ENCODE assay signal across 8 mouse cellular contexts in genomic region chr16:92336280-92336679, GRCm38 (mm10). TPM values are rescaled to one million over a fixed set of nuclear protein-coding genes. Genes with fewer than 3 reads are reported as not detected.
A peak's percentile ranks its signal among the peaks of the same experiment; 100 is the strongest.
DNase-seq lines count a peak whose midpoint lies in the region; ATAC-seq and TF ChIP-seq lines count a peak whose summit lies in the region.

No protein-coding gene starts in this region.

- H3K9me3 ChIP-seq in hindbrain, embryonic 10.5 days = no peaks in the 10 kb centered on the region
- no peaks in the 10 kb centered on the region for H3K9me3 ChIP-seq in hindbrain, embryonic 13.5 days
- H3K9me3 ChIP-seq in intestine, embryonic 16.5 days (ENCODE audit: control insufficient read depth, low read length) = no peaks in the 10 kb centered on the region
- no peaks in the 10 kb centered on the region for H3K9me3 ChIP-seq in limb, embryonic 10.5 days (replicated peaks)
- H3K9me3 ChIP-seq in midbrain, postnatal 0 days (ENCODE audit: low read length) = no peaks in the 10 kb centered on the region

- H3K36me3 ChIP-seq in hindbrain, embryonic 10.5 days = no peaks in the 10 kb centered on the region
- H3K36me3 ChIP-seq in hindbrain, embryonic 13.5 days = no peaks in the 10 kb centered on the region
- no peaks in the 10 kb centered on the region for H3K36me3 ChIP-seq in intestine, embryonic 16.5 days (ENCODE audit: control insufficient read depth, insufficient read depth, low read length)
- H3K36me3 ChIP-seq in limb, embryonic 10.5 days = no peaks in the 10 kb centered on the region
- no peaks in the 10 kb centered on the region for H3K36me3 ChIP-seq in midbrain, postnatal 0 days (ENCODE audit: insufficient read depth, low read length)

- no peak overlapping the region; the same call in 1 of the 2 replicates for H3K27ac ChIP-seq in hindbrain, embryonic 10.5 days
- no peak overlapping the region for H3K27ac ChIP-seq in hindbrain, embryonic 13.5 days
- H3K27ac ChIP-seq in intestine, embryonic 16.5 days (ENCODE audit: low read length) = no peak overlapping the region
- H3K27ac ChIP-seq in limb, embryonic 10.5 days = no peak overlapping the region
- no peak overlapping the region for H3K27ac ChIP-seq in midbrain, postnatal 0 days (ENCODE audit: low read depth, low read length)

- peaks cover 37% of the 10 kb centered on the region for H3K4me1 ChIP-seq in hindbrain, embryonic 10.5 days (replicated peaks)
- peaks cover 23% of the 10 kb centered on the region for H3K4me1 ChIP-seq in hindbrain, embryonic 13.5 days (replicated peaks)
- H3K4me1 ChIP-seq in intestine, embryonic 16.5 days (ENCODE audit: control insufficient read depth, insufficient read depth, low read length) = 0 out of 2 replicates have a peak, but pooled peaks cover 2% of the 10 kb centered on the region
- H3K4me1 ChIP-seq in limb, embryonic 10.5 days = peaks cover 30% of the 10 kb centered on the region
- no peaks in the 10 kb centered on the region for H3K4me1 ChIP-seq in midbrain, postnatal 0 days (ENCODE audit: insufficient read depth, low read length)

- H3K27me3 ChIP-seq in hindbrain, embryonic 10.5 days (ENCODE audit: insufficient read depth, poor library complexity, severe bottlenecking) = peaks cover 11% of the 10 kb centered on the region; the same call in 1 of the 2 replicates
- peaks cover 11% of the 10 kb centered on the region; the same call in 1 of the 2 replicates for H3K27me3 ChIP-seq in hindbrain, embryonic 13.5 days
- no peaks in the 10 kb centered on the region for H3K27me3 ChIP-seq in intestine, embryonic 16.5 days (replicated peaks; ENCODE audit: control insufficient read depth, insufficient read depth, low read length)
- H3K27me3 ChIP-seq in limb, embryonic 10.5 days (ENCODE audit: low read depth, poor library complexity, severe bottlenecking) = peaks cover 18% of the 10 kb centered on the region; the same call in 1 of the 2 replicates
- no peaks in the 10 kb centered on the region; the same call in 1 of the 2 replicates for H3K27me3 ChIP-seq in midbrain, postnatal 0 days (ENCODE audit: insufficient read depth, low read length)

- H3K4me2 ChIP-seq in hindbrain, embryonic 13.5 days = no peak overlapping the region
- no peak overlapping the region for H3K4me2 ChIP-seq in intestine, embryonic 16.5 days (ENCODE audit: low read depth, low read length)
- H3K4me2 ChIP-seq in midbrain, postnatal 0 days (ENCODE audit: low read depth, low read length, poor library complexity, severe bottlenecking) = no peak overlapping the region

- ATAC-seq in hindbrain, embryonic 13.5 days (ENCODE audit: low FRiP score) = no peak
- peak; percentile 40 for ATAC-seq in intestine, embryonic 16.5 days
- peak; percentile 47; the same call in 1 of the 2 replicates for ATAC-seq in midbrain, postnatal 0 days (ENCODE audit: low FRiP score)

- H3K9ac ChIP-seq in hindbrain, embryonic 13.5 days = no peak overlapping the region
- no peak overlapping the region for H3K9ac ChIP-seq in intestine, embryonic 16.5 days (ENCODE audit: low read depth, low read length)
- H3K9ac ChIP-seq in midbrain, postnatal 0 days (replicated peaks; ENCODE audit: low read length, poor library complexity, severe bottlenecking) = no peak overlapping the region

- 9% methylated on average over 9 of the region's 9 CpGs for WGBS in hindbrain, embryonic 10.5 days
- WGBS in hindbrain, embryonic 13.5 days = 7% methylated on average over 9 of the region's 9 CpGs
- 4% methylated on average over 9 of the region's 9 CpGs for WGBS in intestine, embryonic 16.5 days
- 11% methylated on average over 9 of the region's 9 CpGs for WGBS in limb, embryonic 10.5 days
- 9% methylated on average over 9 of the region's 9 CpGs for WGBS in midbrain, postnatal 0 days

- DNase-seq in hindbrain, embryonic 10.5 days (ENCODE audit: low spot score) = peak; percentile 88
- peak; percentile 76 for DNase-seq in cerebellum, adult 9-11 months
- peak; percentile 41 to 88 for DNase-seq in frontal cortex, adult 2 months (ENCODE audit: extremely low spot score in 1 of 2, low spot score in 1 of 2)
- peak; percentile 84 for DNase-seq in limb, embryonic 10.5 days (ENCODE audit: low spot score)
- peak; percentile 85 for DNase-seq in midbrain, postnatal 0 days (ENCODE audit: low spot score)
- DNase-seq in spleen, postnatal 36 days (ENCODE audit: low spot score in 2 of 2) = peak; percentile 19 to 28

- no peak overlapping the region for H3K4me3 ChIP-seq in hindbrain, embryonic 10.5 days
- no peak overlapping the region for H3K4me3 ChIP-seq in hindbrain, embryonic 13.5 days
- H3K4me3 ChIP-seq in intestine, embryonic 16.5 days (ENCODE audit: low read length) = no peak overlapping the region
- H3K4me3 ChIP-seq in limb, embryonic 10.5 days = no peak overlapping the region
- no peak overlapping the region for H3K4me3 ChIP-seq in midbrain, postnatal 0 days (ENCODE audit: low read depth, low read length)

- peak; percentile 95 for TF ChIP-seq CTCF in midbrain, postnatal 0 days (IDR thresholded peaks at IDR 0.05)

RNA-seq across cellular contexts. Expression of gene Fam243, which starts 15.0 kb away (rescaled TPM):
- polyA plus RNA-seq in hindbrain, embryonic 10.5 days (2016; fragmentation: Nextera tagmentation; extraction: Ambion mirVana) = not detected in 2 replicates
- polyA plus RNA-seq in hindbrain, embryonic 13.5 days (2015; fragmentation: Nextera tagmentation; extraction: Ambion mirVana) = not detected in 2 replicates
- polyA plus RNA-seq in frontal cortex, adult 2 months (2012; rRNA removed) = not detected in 2 replicates
- polyA plus RNA-seq in intestine, embryonic 16.5 days (2015; fragmentation: Nextera tagmentation; extraction: Ambion mirVana) = not detected in 2 replicates
- 0.13 TPM in 1 of 2 replicates, not detected in the other for polyA plus RNA-seq in limb, embryonic 10.5 days (2016; fragmentation: Nextera tagmentation; extraction: Ambion mirVana)
- not detected in 2 replicates for total RNA-seq in midbrain, postnatal 0 days (2014; rRNA removed)
- polyA plus RNA-seq in midbrain, postnatal 0 days (2015; fragmentation: Nextera tagmentation; extraction: Ambion mirVana) = not detected in 2 replicates

RNA-seq across cellular contexts. Expression of gene Kcne1, which starts 23.0 kb away (rescaled TPM):
- polyA plus RNA-seq in hindbrain, embryonic 10.5 days (2016; fragmentation: Nextera tagmentation; extraction: Ambion mirVana) = 1.0 and 1.3 TPM in 2 replicates
- 0.22 and 0.39 TPM in 2 replicates for polyA plus RNA-seq in hindbrain, embryonic 13.5 days (2015; fragmentation: Nextera tagmentation; extraction: Ambion mirVana)
- polyA plus RNA-seq in frontal cortex, adult 2 months (2012; rRNA removed) = 0.02 TPM in 1 of 2 replicates, not detected in the other
- polyA plus RNA-seq in intestine, embryonic 16.5 days (2015; fragmentation: Nextera tagmentation; extraction: Ambion mirVana) = not detected in 2 replicates
- 0.05 and 0.40 TPM in 2 replicates for polyA plus RNA-seq in limb, embryonic 10.5 days (2016; fragmentation: Nextera tagmentation; extraction: Ambion mirVana)
- total RNA-seq in midbrain, postnatal 0 days (2014; rRNA removed) = 1.7 TPM in 1 of 2 replicates, not detected in the other
- polyA plus RNA-seq in midbrain, postnatal 0 days (2015; fragmentation: Nextera tagmentation; extraction: Ambion mirVana) = 0.40 TPM in 1 of 2 replicates, not detected in the other

RNA-seq across cellular contexts. Expression of gene Smim11, which starts 35.2 kb away (rescaled TPM):
- 131 and 136 TPM in 2 replicates for polyA plus RNA-seq in hindbrain, embryonic 10.5 days (2016; fragmentation: Nextera tagmentation; extraction: Ambion mirVana)
- 77.9 and 86.6 TPM in 2 replicates for polyA plus RNA-seq in hindbrain, embryonic 13.5 days (2015; fragmentation: Nextera tagmentation; extraction: Ambion mirVana)
- polyA plus RNA-seq in frontal cortex, adult 2 months (2012; rRNA removed) = 33.7 and 35.8 TPM in 2 replicates
- polyA plus RNA-seq in intestine, embryonic 16.5 days (2015; fragmentation: Nextera tagmentation; extraction: Ambion mirVana) = 98.0 and 101 TPM in 2 replicates
- 112 and 114 TPM in 2 replicates for polyA plus RNA-seq in limb, embryonic 10.5 days (2016; fragmentation: Nextera tagmentation; extraction: Ambion mirVana)
- 6.8 and 30.2 TPM in 2 replicates for total RNA-seq in midbrain, postnatal 0 days (2014; rRNA removed)
- polyA plus RNA-seq in midbrain, postnatal 0 days (2015; fragmentation: Nextera tagmentation; extraction: Ambion mirVana) = 41.6 and 44.9 TPM in 2 replicates

RNA-seq across cellular contexts. Expression of gene Kcne2, which starts 44.1 kb away (rescaled TPM):
- 1.4 and 13.1 TPM in 2 replicates for polyA plus RNA-seq in hindbrain, embryonic 10.5 days (2016; fragmentation: Nextera tagmentation; extraction: Ambion mirVana)
- polyA plus RNA-seq in hindbrain, embryonic 13.5 days (2015; fragmentation: Nextera tagmentation; extraction: Ambion mirVana) = 22.7 and 49.7 TPM in 2 replicates
- 0.17 and 0.26 TPM in 2 replicates for polyA plus RNA-seq in frontal cortex, adult 2 months (2012; rRNA removed)
- 0.10 and 0.21 TPM in 2 replicates for polyA plus RNA-seq in intestine, embryonic 16.5 days (2015; fragmentation: Nextera tagmentation; extraction: Ambion mirVana)
- polyA plus RNA-seq in limb, embryonic 10.5 days (2016; fragmentation: Nextera tagmentation; extraction: Ambion mirVana) = 0.18 TPM in 1 of 2 replicates, not detected in the other
- 1.2 and 2.0 TPM in 2 replicates for total RNA-seq in midbrain, postnatal 0 days (2014; rRNA removed)
- 0.58 and 0.90 TPM in 2 replicates for polyA plus RNA-seq in midbrain, postnatal 0 days (2015; fragmentation: Nextera tagmentation; extraction: Ambion mirVana)

Comparison
In these comparisons a context has a peak if more than half of its experiments do, and no peak if none do; other contexts are left out.
1. DNase-seq: peak in every context shown above with its lines; median percentile 88 in hindbrain, embryonic 10.5 days; 85 in midbrain, postnatal 0 days; 84 in limb, embryonic 10.5 days; 76 in cerebellum, adult 9-11 months; 64 in frontal cortex, adult 2 months; 24 in spleen, postnatal 36 days.